Mouse (Mus musculus) heart, postnatal 0 days (tissue): Measurements from ENCODE around the gene Rpl26.

Source experiments
- CTCF ChIP-seq: IDR thresholded peaks from 2 replicates; pipeline ENCODE4 v1.5.1; 2016; ENCODE audit warnings: antibody characterized with exemption, control low read depth, low read depth
- EP300 ChIP-seq: IDR thresholded peaks from 2 replicates; pipeline ENCODE4 v1.6.1; 2016; ENCODE audit warnings: antibody characterized with exemption, low read depth

GRCm38 (mm10) chr11:68940516-68940915 lies 39.1 kb downstream of the Rpl26 start:
- TF ChIP-seq CTCF (no peak), EP300 (no peak)
